Mouse (Mus musculus) cerebellum, adult (tissue): ENCODE data around the gene Alox12e.
"Not testable (repeated sequence)": the region's sequence is repeated elsewhere in the genome, so short reads cannot be mapped to it uniquely, and the experiment has no call there.

Source experiments
- ATAC-seq: cut with Nextera tagmentation; 2 replicates; pipeline ENCODE4 v1.9.2; 2017; ENCODE audit warnings: mild to moderate bottlenecking, moderate library complexity, mixed read lengths; ENCODE audit not compliant: insufficient number of reproducible peaks, low FRiP score, low TSS enrichment

Alox12e gene

GRCm38 (mm10) chr11:70322528-70322927, at the start of gene Alox12e:
Alox12e (minus strand) TSS chr11:70322628.
- no peak for ATAC-seq

DNA sequence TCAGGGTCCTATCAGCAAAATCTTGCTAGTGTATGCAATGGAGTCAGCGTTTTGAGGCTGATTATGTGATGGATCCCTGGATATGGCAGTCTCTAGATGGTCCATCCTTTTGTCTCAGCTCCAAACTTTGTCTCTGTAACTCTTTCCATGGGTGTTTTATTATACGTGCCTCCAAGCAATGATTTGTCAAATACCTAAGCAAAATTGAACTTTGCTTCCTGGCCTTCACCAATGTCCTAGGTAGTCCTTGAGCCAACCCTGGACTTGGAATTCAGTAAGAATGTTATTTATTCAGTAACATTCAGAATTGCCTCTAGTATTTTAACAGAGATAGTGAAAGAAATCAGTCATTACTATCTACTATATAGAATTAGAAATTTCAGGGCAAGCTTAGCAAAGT, 46.2 kb upstream of the Alox12e start:
- ATAC-seq = not testable (repeated sequence)

DNA sequence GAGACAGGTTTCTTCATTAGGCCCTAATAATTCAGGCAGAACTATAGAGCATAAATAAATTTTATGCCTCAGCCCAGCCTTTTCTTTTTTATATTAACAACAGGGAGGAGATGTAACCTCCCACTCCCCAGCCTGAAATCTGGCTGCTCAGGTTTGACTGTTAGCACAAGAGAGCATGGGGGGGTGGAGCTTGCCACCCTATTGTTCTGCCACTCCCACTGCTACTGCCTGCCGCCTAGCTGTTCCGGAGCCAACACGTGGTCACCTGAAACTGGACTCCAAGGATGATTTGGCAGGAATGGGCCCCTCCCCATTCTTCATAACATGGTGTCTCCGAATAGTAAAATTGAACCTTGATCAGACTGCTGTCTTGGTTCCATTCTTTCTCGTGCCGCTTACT, 45.3 kb upstream of the Alox12e start:
- ATAC-seq = not testable (repeated sequence)

- no peak for ATAC-seq
Measured at GRCm38 (mm10) chr11:70351868-70352267, 29.4 kb upstream of the Alox12e start, which contains the start of gene Alox15. Alox15 (minus strand) TSS chr11:70352031.

GRCm38 (mm10) chr11:70348630-70349029, 26.2 kb upstream of the Alox12e start:
- ATAC-seq = no peak

DNA sequence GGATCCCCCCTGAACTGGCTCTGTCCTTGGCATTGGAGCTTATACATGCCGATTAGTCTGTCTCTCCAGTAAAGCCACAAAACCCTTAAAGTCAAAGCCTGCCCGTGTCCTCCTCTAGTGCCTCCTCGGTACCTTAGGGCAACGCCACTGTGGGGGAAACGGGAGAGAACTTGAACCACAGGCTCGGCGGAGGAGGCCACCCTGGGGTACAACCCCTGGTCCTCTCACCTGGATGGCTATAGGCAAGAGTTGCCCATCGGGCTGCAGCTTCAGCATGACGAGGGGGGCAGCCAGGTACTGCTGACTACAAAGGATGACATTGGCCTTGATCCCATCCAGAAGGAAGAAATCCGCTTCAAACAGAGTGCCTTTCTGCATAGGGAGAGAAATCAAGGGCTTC, 25.4 kb upstream of the Alox12e start:
- no peak for ATAC-seq

GRCm38 (mm10) chr11:70345546-70345945, 23.1 kb upstream of the Alox12e start:
- no peak for ATAC-seq

- ATAC-seq = no peak
Measured at GRCm38 (mm10) chr11:70345061-70345460, 22.6 kb upstream of the Alox12e start.

DNA sequence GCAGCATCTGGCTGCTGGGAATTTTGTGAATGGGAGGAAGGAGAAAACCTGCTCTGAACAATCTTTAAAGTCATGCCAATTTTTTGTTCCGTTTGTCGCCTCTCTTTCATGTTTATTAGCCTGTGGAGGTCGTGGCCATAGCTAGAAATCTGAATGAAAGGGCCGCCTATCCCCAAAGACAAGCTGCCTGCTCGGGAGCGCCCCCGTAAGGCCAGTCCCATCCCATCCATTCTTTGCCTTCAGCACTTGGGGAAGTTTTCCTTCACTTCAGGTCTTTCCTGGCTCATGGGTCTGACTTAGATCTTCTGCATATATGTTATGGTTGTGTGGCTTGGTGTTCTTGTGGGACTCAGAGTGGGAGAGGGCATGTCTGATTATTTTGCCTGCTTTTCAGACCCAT, 17.1 kb upstream of the Alox12e start:
- ATAC-seq = no peak

- ATAC-seq = no peak
Measured at GRCm38 (mm10) chr11:70334477-70334876, 12.0 kb upstream of the Alox12e start.

GRCm38 (mm10) chr11:70324726-70325125, 2.3 kb upstream of the Alox12e start:
- ATAC-seq = no peak

DNA sequence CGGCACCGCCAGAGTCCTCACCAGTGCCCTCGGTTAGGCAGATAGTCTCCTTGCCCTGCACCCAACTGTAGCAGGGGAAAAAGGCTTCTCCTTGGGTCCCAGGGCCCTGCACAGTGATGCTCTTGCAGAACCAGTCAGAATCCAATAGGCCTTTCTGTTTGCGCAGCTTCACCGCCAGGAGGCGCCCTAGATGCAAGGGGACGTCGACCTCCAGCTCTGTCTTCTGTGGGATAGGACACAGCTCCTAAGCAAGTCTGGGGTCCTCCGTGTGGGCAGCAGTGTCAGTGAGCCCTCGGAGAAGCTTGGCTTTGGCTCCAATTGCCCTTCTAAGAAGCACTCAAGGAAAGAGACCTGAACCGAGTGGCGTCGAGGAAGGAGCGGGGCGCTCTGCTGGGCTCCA, 764 bp downstream of the Alox12e start:
- no peak for ATAC-seq

DNA sequence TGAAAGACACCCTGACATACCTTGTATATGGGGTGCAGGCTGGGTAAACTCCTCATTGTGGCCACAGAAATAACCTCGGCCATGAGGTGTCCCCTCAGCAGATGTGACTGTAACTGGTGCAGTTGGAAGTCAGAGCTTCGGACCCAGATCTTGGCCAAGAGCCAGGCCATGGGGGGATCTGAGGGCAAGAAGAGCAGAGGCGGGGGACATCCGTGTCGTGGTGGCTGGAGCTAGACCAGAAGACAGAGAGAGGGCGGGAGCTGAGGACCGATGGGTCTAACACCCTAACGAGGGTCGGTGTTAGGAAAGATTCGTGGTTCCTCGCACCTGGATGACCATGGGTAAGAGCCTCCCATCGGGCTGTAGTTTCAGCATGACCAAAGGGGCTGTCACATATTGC, 2.8 kb downstream of the Alox12e start:
- no peak for ATAC-seq

- ATAC-seq = no peak
Measured at GRCm38 (mm10) chr11:70313833-70314232, 8.6 kb downstream of the Alox12e start.

- no peak for ATAC-seq
Measured at GRCm38 (mm10) chr11:70309341-70309740, 13.1 kb downstream of the Alox12e start.

DNA sequence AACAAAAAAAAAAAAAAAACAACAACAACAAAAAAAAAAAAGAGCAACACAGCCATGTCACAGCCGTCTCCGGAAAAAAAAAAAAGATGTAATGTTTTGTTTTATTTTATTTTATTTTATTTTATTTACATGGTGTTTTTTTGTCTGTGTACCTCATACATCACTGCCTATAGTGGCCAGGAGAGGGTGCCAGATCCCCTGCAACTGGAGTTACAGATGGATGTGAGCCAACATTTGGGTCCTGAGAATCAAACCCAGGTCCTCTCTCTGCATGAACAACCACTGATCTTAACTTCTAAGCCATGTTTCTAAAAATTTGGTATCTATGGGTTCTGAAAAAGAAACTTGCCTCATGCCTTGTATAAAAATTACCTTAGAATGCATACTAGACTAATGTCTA, 14.1 kb downstream of the Alox12e start:
- no peak for ATAC-seq

DNA sequence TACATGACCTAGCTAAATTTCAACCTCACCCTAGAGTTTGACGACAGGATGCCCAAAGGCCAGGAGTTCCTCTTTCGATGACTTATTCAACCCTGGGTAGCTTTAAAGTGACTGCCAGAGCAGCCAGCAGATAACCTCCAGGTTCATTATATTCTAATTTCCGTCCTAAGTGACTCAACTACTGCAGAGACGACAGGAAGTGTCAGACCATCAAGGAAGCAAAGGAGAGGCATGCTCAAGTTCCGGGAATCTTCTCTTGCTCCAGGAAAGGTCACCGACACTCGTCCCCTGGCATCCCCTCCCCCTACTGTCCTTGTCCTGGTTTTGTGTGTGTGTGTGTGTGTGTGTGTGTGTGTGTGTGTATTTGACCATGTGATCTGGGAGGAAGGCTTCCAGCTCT, 16.3 kb downstream of the Alox12e start:
- ATAC-seq = no peak

DNA sequence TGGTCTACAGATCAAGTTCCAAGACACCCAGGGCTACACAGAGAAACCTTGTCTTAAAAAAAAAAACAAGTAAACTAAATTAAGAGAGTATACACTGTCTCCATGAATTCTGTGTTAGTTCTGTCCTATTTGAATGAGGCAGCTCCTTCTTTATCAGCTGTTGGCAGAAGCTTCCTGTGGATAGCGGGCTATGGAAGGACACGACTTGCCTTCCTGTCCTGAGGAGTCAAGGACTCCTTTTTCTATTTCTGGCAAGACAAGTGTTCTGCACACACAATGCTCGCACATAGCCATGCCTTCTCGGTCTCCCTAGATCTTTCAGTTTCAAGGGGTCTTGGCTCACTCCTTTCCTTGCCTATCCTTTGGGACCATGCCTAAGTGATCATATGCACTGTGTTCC, 20.1 kb downstream of the Alox12e start:
- ATAC-seq = no peak

- no peak for ATAC-seq
Measured at GRCm38 (mm10) chr11:70297836-70298454, 24.5 kb downstream of the Alox12e start.

- no peak for ATAC-seq
Measured at GRCm38 (mm10) chr11:70297405-70297804, 25.0 kb downstream of the Alox12e start.

DNA sequence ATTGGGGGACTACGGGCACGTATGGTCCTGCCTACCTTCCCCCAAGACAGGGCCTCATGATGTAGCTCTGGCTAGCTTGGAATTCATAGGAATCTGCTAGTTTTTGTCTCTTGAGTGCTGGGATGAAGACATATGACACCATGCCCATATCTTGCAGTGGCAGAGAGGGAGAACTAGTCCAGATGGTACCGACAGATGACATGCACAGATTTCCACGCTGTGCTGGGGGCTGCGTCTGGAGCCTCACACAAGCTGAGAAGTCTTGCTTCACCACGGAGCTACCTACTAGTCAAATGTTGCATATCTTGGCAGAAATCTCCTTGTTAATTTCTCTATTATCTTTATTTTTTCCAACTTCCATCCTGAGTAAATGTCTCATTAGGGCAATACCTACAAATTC, 28.5 kb downstream of the Alox12e start:
- ATAC-seq = no peak

- no peak for ATAC-seq
Measured at GRCm38 (mm10) chr11:70291235-70291634, 31.2 kb downstream of the Alox12e start.

DNA sequence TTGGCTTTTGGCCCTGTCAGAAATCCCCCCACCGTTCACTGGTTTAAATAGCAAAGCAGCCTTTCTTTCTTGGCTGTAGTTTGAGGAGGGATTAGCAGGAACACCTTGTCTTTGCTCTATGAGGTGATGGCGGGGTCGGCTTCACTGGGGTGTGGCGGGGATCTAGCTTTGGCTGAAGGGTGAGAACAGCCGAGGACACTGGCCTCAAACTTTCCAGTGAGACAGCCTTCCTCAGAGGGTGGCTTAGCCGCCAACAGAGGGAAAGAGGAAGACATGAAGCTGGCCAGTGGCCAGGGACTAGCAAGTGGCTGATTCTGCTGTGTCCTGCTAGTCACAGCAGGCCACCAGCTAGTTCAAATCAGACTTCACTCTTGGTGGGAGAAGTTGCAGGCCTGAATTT, 33.2 kb downstream of the Alox12e start:
- ATAC-seq = no peak
